Mouse (Mus musculus) cerebellum, adult 2 months (tissue): ENCODE measurements around the gene Snrnp48. TPM values are rescaled to one million over a fixed set of nuclear protein-coding genes. Genes with fewer than 3 reads are reported as not detected.

Experiments used
- DNase-seq, 2 experiments: peaks; one replicate each; pipeline ENCODE4 v3.0.0; 2021
- H3K27ac ChIP-seq: fragments of 200-500 bp; 2 replicates; pipeline ENCODE4 v1.5.1; 2012; ENCODE audit warnings: low read length, control low read depth, inconsistent platforms; ENCODE audit not compliant: insufficient read depth
- H3K27me3 ChIP-seq: fragments of 200-500 bp; 2 replicates; pipeline ENCODE4 v1.6.1; 2012; ENCODE audit warnings: inconsistent platforms, mild to moderate bottlenecking, low read length, moderate library complexity; ENCODE audit not compliant: control insufficient read depth, insufficient read depth
- H3K4me1 ChIP-seq: fragments of 200-500 bp; 2 replicates; pipeline ENCODE4 v1.6.1; 2011; ENCODE audit warnings: low read length; ENCODE audit not compliant: control insufficient read depth, insufficient read depth
- H3K4me3 ChIP-seq: fragments of 200-500 bp; replicated peaks from 2 replicates; pipeline ENCODE3; 2011; ENCODE audit warnings: mild to moderate bottlenecking, low read depth, low read length, control low read depth; ENCODE audit not compliant: insufficient read depth
- CTCF ChIP-seq: fragments of 200-500 bp; IDR thresholded peaks from 2 replicates; pipeline ENCODE4 v1.5.1; 2011; ENCODE audit warnings: low read depth, mild to moderate bottlenecking, control low read depth, low read length, moderate library complexity, borderline replicate concordance; ENCODE audit not compliant: insufficient read depth
- POLR2A ChIP-seq: fragments of 200-500 bp; IDR thresholded peaks from 2 replicates; pipeline ENCODE4 v1.6.1; 2011; ENCODE audit warnings: low read length, control low read depth, borderline replicate concordance; ENCODE audit not compliant: insufficient read depth
- WGBS: fragments of 180-500 bp; shearing (Covaris S2); methylation state at CpG from one replicate; pipeline ENCODE4 v1.1.7; 2018; 5-methylcytosine and 5-hydroxymethylcytosine counted together
- polyA plus RNA-seq: library from polyadenylated mRNA; depleted of rRNA; stranded (reverse); fragments of >200 nt; gene quantifications from 2 replicates; pipeline ENCODE4 v1.2.3, GENCODE M21; 2012; rRNA removed

Gene Snrnp48
- polyA plus RNA-seq, 1 experiment, result 37.7 TPM

DNA sequence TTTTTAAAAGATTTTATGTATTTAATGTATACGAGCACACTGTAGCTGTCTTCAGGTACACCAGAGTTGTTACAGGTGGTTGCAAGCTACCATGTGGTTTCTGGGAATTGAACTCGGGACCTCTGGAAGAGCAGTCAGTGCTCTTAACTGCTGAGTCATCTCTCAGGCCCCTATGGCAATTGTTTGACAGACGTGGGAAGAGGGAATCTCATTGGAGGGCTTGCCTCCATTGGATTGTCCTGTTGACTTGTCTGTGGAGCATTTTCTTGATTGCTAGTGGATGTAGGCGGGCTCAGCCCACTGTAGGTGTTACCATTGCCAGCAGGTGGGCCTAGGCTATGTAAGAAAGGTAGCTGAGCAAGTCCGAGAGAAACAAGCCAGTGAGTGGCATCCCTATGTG is 29.9 kb downstream of the Snrnp48 start:
- H3K27me3 ChIP-seq, result no peaks in the 10 kb centered on the region
- TF ChIP-seq POLR2A (no peak), CTCF (no peak)
- H3K27ac ChIP-seq, result no peak overlapping the region
- H3K4me3 ChIP-seq, result no peak overlapping the region
- H3K4me1 ChIP-seq, result no peaks in the 10 kb centered on the region
- no peak for DNase-seq
- 78% methylated on average over 5 of the region's 5 CpGs for WGBS

DNA sequence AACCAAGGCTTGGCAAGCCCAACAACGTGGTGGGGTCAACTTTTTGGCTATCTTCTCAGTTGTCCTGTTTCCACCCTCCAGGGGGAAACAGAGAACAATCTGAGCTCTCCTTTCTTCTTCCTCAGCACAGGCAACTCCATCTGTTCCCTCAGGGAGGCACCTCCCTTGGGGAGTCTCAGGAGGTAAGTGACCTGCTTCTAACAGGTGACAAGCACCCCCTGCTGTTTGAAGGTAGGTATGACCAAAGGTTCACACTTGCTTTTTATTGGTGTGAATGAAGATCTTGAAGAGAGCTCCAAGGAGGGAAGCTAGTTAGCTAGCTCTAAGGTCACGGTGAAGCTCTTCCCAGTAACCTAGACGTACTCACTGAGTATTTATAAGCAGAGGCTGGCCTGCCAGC is 30.6 kb downstream of the Snrnp48 start:
- Histone ChIP-seq H3K27ac (no peak overlapping the region), H3K4me3 (no peak overlapping the region), H3K4me1 (no peaks in the 10 kb centered on the region), H3K27me3 (no peaks in the 10 kb centered on the region)
- DNase-seq, result no peak
- 77% methylated on average over 3 of the region's 3 CpGs for WGBS
- no peak for TF ChIP-seq CTCF
- TF ChIP-seq POLR2A, result no peak

DNA sequence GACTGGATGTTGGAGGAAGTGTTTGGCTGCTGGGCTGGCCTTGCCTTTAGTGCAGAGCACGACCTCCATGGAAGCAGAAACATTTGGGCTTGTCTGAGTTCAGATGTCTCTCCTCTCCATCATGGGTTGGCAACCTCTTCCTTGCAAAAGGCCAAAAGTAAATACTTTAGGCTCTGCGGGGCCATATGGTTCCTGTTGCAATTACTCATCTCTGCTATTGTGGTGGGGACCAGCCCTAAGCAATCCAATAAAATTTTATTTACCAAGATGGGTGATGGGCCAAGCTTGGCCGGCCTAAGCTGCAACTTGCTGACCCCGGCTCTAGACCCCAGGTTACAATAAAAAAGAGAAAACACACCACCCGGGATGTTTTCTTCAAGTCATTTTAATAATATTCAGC is 43.4 kb downstream of the Snrnp48 start:
- H3K4me1 ChIP-seq, result no peaks in the 10 kb centered on the region
- no peaks in the 10 kb centered on the region for H3K27me3 ChIP-seq
- TF ChIP-seq POLR2A (no peak), CTCF (no peak)
- WGBS, result 70% methylated on average over 5 of the region's 5 CpGs
- no peak overlapping the region for H3K27ac ChIP-seq
- H3K4me3 ChIP-seq, result no peak overlapping the region
- DNase-seq, result no peak

DNA sequence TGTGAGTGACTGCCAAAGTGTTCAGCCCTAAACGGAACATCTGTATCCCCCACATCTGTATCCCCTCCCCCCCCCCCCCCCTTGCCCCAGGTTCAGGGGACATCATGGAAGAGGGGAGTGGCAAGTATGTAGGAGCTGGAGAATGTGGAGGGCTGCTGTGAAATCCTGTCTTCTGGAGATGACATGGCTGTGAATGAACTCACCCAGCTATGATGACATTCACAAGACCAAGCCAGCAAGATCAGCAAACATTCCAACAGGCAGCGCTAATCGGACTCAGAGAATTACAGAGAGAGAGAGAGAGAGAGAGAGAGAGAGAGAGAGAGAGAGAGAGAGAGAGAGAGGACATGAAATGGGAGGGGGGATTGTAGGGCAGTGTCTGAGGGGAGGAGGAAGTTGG is 46.5 kb downstream of the Snrnp48 start:
- Histone ChIP-seq H3K27ac (no peak overlapping the region), H3K4me1 (no peaks in the 10 kb centered on the region), H3K4me3 (no peak overlapping the region), H3K27me3 (no peaks in the 10 kb centered on the region)
- no peak for TF ChIP-seq POLR2A
- TF ChIP-seq CTCF, result no peak
- no peak for DNase-seq
- WGBS, result 90% methylated on average over 3 of the region's 3 CpGs

DNA sequence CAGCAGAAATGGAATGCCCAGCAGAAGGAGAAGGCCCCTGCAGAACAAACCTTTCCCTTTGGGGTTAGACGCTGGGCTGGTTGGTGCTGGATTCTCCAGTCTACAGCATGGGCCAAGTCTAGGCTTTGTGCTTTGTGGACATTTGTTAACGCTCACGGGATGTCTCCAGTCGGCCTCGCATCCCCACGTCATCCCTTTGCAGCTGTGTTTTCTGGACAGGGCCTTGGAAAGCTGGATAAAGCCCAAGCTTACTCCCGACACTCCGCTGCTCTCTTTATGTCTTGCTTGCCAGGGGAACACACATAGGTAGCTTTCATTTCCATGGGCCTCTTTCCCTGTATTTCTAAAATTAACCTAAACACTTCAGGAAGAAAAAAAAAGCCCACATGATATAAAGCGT is 49.0 kb downstream of the Snrnp48 start:
- no peak for DNase-seq
- WGBS, result 27% methylated on average over 9 of the region's 9 CpGs
- H3K27ac ChIP-seq, result no peak overlapping the region

DNA sequence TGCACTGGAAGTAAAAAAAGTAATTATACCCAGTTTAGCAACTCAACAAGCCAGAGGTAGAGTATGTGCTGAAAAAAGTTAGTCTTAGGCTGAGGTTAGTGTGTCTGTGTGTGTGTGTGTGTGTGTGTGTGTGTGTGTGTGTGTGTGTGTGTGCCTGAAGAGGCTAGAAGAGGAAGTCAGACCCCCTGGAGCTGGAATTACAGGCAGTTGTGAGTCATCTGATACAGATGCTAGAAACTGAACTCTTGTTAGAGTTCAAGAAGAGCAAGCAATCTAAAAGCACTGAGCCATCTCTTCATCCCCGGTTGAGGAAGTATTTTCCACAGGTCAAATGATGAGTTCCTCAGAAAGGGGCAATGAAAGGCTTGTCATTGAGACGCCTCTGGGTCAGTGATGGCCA is 54.2 kb downstream of the Snrnp48 start:
- no peak for DNase-seq
- whole genome bisulfite sequencing, result 86% methylated on average over 2 of the region's 2 CpGs
- Histone ChIP-seq H3K27me3 (no peaks in the 10 kb centered on the region), H3K4me3 (no peak overlapping the region), H3K4me1 (no peaks in the 10 kb centered on the region), H3K27ac (no peak overlapping the region)
- TF ChIP-seq CTCF, result no peak
- no peak for TF ChIP-seq POLR2A

More for the DNA sequence above, 49.0 kb downstream of the Snrnp48 start:
- Histone ChIP-seq H3K4me3 (no peak overlapping the region), H3K4me1 (no peaks in the 10 kb centered on the region), H3K27me3 (no peaks in the 10 kb centered on the region)
- TF ChIP-seq CTCF (no peak), POLR2A (no peak)

DNA sequence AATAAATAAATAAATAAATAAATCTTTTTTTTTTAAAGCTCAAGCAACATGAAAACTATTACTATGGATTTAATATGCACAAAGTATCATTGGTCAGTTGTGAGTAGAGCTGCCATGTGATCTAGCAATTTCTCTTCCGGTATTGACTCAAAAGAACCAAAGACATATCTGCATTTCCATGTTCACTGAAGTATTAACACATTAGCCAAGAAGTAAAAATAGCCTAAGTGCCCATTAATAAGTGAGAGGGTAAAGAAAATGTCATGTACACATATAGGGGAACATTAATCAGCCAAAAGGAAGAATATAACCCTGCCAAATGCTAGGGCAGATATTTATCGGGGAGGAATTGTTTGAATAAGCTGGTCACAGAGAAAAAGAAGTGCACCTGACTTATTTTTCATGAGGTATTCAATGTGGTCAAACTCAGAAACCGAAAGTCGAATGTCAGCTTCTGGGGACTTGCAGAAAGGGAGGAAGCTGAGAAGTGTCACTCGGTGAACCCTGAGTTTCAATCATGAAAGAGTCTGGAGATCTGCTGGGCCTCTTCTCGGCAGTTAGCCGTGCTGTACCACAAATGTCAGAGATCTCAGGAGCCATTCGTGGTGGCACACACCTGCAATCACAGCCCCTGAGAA is 64.4 kb downstream of the Snrnp48 start:
- Histone ChIP-seq H3K4me1 (no peaks in the 10 kb centered on the region), H3K27me3 (no peaks in the 10 kb centered on the region), H3K27ac (no peak overlapping the region), H3K4me3 (no peak overlapping the region)
- TF ChIP-seq CTCF (no peak), POLR2A (no peak)
- no peak for DNase-seq
- WGBS, result 84% methylated on average over 8 of the region's 8 CpGs

DNA sequence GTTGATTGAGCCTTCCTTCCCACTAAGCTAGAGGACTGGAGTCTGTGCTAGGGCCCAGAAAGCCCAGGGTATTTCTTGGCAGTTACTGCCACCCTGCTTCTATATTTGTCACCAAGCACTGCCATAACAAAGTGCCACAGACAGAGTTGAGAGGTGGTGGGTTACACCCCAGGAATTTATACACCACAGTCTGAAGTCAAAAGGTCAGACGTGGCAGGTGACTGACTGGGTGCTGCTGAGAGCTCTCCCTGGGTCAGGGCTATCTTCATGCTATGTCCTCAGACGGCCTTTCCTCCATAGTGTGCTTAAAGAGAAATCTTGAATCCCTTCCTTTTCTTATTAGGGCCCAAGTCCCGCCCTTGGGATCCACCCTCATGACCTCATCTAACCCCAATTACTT is 67.9 kb downstream of the Snrnp48 start:
- 70% methylated on average over 3 of the region's 3 CpGs for WGBS
- DNase-seq, result no peak
- Histone ChIP-seq H3K4me3 (no peak overlapping the region), H3K4me1 (no peaks in the 10 kb centered on the region), H3K27ac (no peak overlapping the region), H3K27me3 (no peaks in the 10 kb centered on the region)
- TF ChIP-seq CTCF (no peak), POLR2A (no peak)

Other genes with a start within 250 kb of the Snrnp48 start
- gene Ssr1, start 210.7 kb upstream of the Snrnp48 start, polyA plus RNA-seq, result 27.7 and 29.7 TPM in 2 replicates
- gene Riok1, start 167.9 kb upstream of the Snrnp48 start, polyA plus RNA-seq, result 33.1 and 34.0 TPM in 2 replicates
- 0.73 and 0.82 TPM in 2 replicates for gene Cage1, start 167.9 kb upstream of the Snrnp48 start, polyA plus RNA-seq
- gene Dsp, start 53.6 kb upstream of the Snrnp48 start, polyA plus RNA-seq, result 0.10 and 0.19 TPM in 2 replicates
- 6.4 and 9.5 TPM in 2 replicates for gene Bmp6, start 140.2 kb downstream of the Snrnp48 start, polyA plus RNA-seq